Mouse (Mus musculus) liver, adult 2 months (tissue): ENCODE measurements around the gene Cd2ap. TPM values are rescaled to one million over a fixed set of nuclear protein-coding genes. Genes with fewer than 3 reads are reported as not detected.
A peak's percentile ranks its signal among the peaks of the same experiment; 100 is the strongest.

Source experiments
- DNase-seq: peaks from one replicate; pipeline ENCODE4 v3.0.0-alpha.2; 2011; ENCODE audit warnings: low read depth, low spot score; ENCODE audit errors: extremely low read depth
- H3K27ac ChIP-seq: fragments of 200-500 bp; replicated peaks from 2 replicates; pipeline ENCODE4 v1.5.1; 2012; ENCODE audit warnings: low read depth, mild to moderate bottlenecking, control low read depth, inconsistent platforms, low read length; ENCODE audit not compliant: insufficient read depth
- H3K27me3 ChIP-seq: fragments of 200-500 bp; 2 replicates; pipeline ENCODE4 v1.6.1; 2012; ENCODE audit warnings: mild to moderate bottlenecking, moderate library complexity, low read length, inconsistent platforms; ENCODE audit not compliant: control insufficient read depth, insufficient read depth
- H3K36me3 ChIP-seq: fragments of 200-500 bp; 2 replicates; pipeline ENCODE4 v1.6.1; 2012; ENCODE audit warnings: low read length, inconsistent platforms; ENCODE audit not compliant: control insufficient read depth, insufficient read depth
- H3K4me1 ChIP-seq: fragments of 200-500 bp; 2 replicates; pipeline ENCODE4 v1.6.1; 2011; ENCODE audit warnings: low read length; ENCODE audit not compliant: control insufficient read depth, insufficient read depth
- H3K4me3 ChIP-seq: fragments of 200-500 bp; 2 replicates; pipeline ENCODE4 v1.5.1; 2011; ENCODE audit warnings: low read depth, mild to moderate bottlenecking, control low read depth, low read length, moderate library complexity; ENCODE audit not compliant: insufficient read depth
- H3K79me2 ChIP-seq: fragments of 200-500 bp; 2 replicates; pipeline ENCODE4 v1.6.1; 2012; ENCODE audit warnings: inconsistent platforms, mild to moderate bottlenecking, low read length, moderate library complexity; ENCODE audit not compliant: control insufficient read depth, insufficient read depth
- H3K9ac ChIP-seq: fragments of 200-500 bp; 2 replicates; pipeline ENCODE4 v1.6.1; 2012; ENCODE audit warnings: low read depth, mild to moderate bottlenecking, control low read depth, inconsistent platforms, low read length
- CTCF ChIP-seq: fragments of 200-500 bp; IDR thresholded peaks from 2 replicates; pipeline ENCODE4 v1.5.1; 2011; ENCODE audit warnings: low read depth, low read length, control low read depth
- POLR2A ChIP-seq: fragments of 200-500 bp; IDR thresholded peaks from 2 replicates; pipeline ENCODE4 v1.6.1; 2011; ENCODE audit warnings: low read length, control low read depth; ENCODE audit not compliant: insufficient read depth; ENCODE audit errors: extremely low read depth
- WGBS: fragments of 180-500 bp; shearing (Covaris S2); methylation state at CpG from one replicate; pipeline ENCODE4 v1.1.7; 2018; 5-methylcytosine and 5-hydroxymethylcytosine counted together
- polyA plus RNA-seq: library from polyadenylated mRNA; depleted of rRNA; stranded (reverse); fragments of >200 nt; gene quantifications from 2 replicates; pipeline ENCODE4 v1.2.3, GENCODE M21; 2012
- total RNA-seq: library from RNA; depleted of rRNA; stranded (reverse); fragments of >200 nt; gene quantifications from 2 replicates; pipeline ENCODE4 v1.2.3, GENCODE M21; 2014

The Cd2ap gene
- total and polyA plus RNA-seq, 2 experiments, result 8.1 to 20.9 TPM

- peak overlapping the region; percentile 12 for H3K9ac ChIP-seq
- TF ChIP-seq POLR2A (no peak), CTCF (no peak)
- peak overlapping the region; percentile 79 for H3K4me3 ChIP-seq
- WGBS, result 10% methylated on average over 13 of the region's 13 CpGs
- H3K27ac ChIP-seq, result no peak overlapping the region
- no peaks in the 10 kb centered on the region for H3K36me3 ChIP-seq
- DNase-seq, result peak; percentile 37
- no peaks in the 10 kb centered on the region for H3K27me3 ChIP-seq
- peaks cover 5% of the 10 kb centered on the region; the same call in 1 of the 2 replicates for H3K79me2 ChIP-seq
- H3K4me1 ChIP-seq, result peaks cover 4% of the 10 kb centered on the region
Measured at GRCm38 (mm10) chr17:42876904-42877425, 500 bp upstream of the Cd2ap start.

- no peaks in the 10 kb centered on the region for H3K27me3 ChIP-seq
- H3K27ac ChIP-seq, result peak overlapping the region; percentile 62
- TF ChIP-seq POLR2A (no peak), CTCF (no peak)
- peak overlapping the region; percentile 86 for H3K9ac ChIP-seq
- under 1% methylated on average over 17 of the region's 17 CpGs for WGBS
- H3K36me3 ChIP-seq, result no peaks in the 10 kb centered on the region
- peak overlapping the region; percentile 79 for H3K4me3 ChIP-seq
- peaks cover 5% of the 10 kb centered on the region; the same call in 1 of the 2 replicates for H3K79me2 ChIP-seq
- DNase-seq, result peak; percentile 56
- peaks cover 5% of the 10 kb centered on the region for H3K4me1 ChIP-seq
Measured at GRCm38 (mm10) chr17:42875571-42876000, 879 bp downstream of the Cd2ap start.

GRCm38 (mm10) chr17:42875015-42875414, 1.4 kb downstream of the Cd2ap start:
- Histone ChIP-seq H3K4me3 (peak overlapping the region; percentile 45; the same call in 1 of the 2 replicates), H3K4me1 (peaks cover 7% of the 10 kb centered on the region), H3K27me3 (no peaks in the 10 kb centered on the region), H3K9ac (no peak overlapping the region; the same call in 1 of the 2 replicates), H3K36me3 (no peaks in the 10 kb centered on the region), H3K79me2 (peaks cover 7% of the 10 kb centered on the region; the same call in 1 of the 2 replicates), H3K27ac (no peak overlapping the region)
- 4% methylated on average over 6 of the region's 6 CpGs for WGBS
- no peak for TF ChIP-seq POLR2A
- no peak for TF ChIP-seq CTCF
- peak; percentile 21 for DNase-seq

GRCm38 (mm10) chr17:42870465-42870864, 6.0 kb downstream of the Cd2ap start:
- peaks cover 21% of the 10 kb centered on the region for H3K79me2 ChIP-seq
- H3K36me3 ChIP-seq, result no peaks in the 10 kb centered on the region; the same call in 1 of the 2 replicates
- DNase-seq, result peak; percentile 59
- no peaks in the 10 kb centered on the region for H3K27me3 ChIP-seq
- no peak overlapping the region for H3K27ac ChIP-seq
- peaks cover 7% of the 10 kb centered on the region for H3K4me1 ChIP-seq
- H3K4me3 ChIP-seq, result no peak overlapping the region
- no peak overlapping the region for H3K9ac ChIP-seq
- no peak for TF ChIP-seq CTCF
- no peak for TF ChIP-seq POLR2A

- Histone ChIP-seq H3K27me3 (no peaks in the 10 kb centered on the region), H3K36me3 (no peaks in the 10 kb centered on the region; the same call in 1 of the 2 replicates), H3K79me2 (peaks cover 33% of the 10 kb centered on the region), H3K4me1 (no peaks in the 10 kb centered on the region; the same call in 1 of the 2 replicates), H3K4me3 (no peak overlapping the region), H3K27ac (no peak overlapping the region), H3K9ac (no peak overlapping the region)
- TF ChIP-seq POLR2A, result no peak
- no peak for TF ChIP-seq CTCF
- 74% methylated on average over 3 of the region's 3 CpGs for WGBS
- DNase-seq, result no peak
Measured at GRCm38 (mm10) chr17:42863186-42863585, 13.3 kb downstream of the Cd2ap start.

GRCm38 (mm10) chr17:42860370-42860769, 16.1 kb downstream of the Cd2ap start:
- TF ChIP-seq CTCF (no peak), POLR2A (no peak)
- 81% methylated on average over 1 of the region's 1 CpGs for WGBS
- no peak overlapping the region for H3K9ac ChIP-seq
- DNase-seq, result peak; percentile 18
- no peak overlapping the region for H3K4me3 ChIP-seq
- no peak overlapping the region for H3K27ac ChIP-seq
- H3K27me3 ChIP-seq, result no peaks in the 10 kb centered on the region
- no peaks in the 10 kb centered on the region for H3K36me3 ChIP-seq
- H3K4me1 ChIP-seq, result peaks cover 3% of the 10 kb centered on the region
- peaks cover 21% of the 10 kb centered on the region for H3K79me2 ChIP-seq
